Mouse (Mus musculus) adrenal gland, adult 18-20 months (tissue): ENCODE data around the gene Cfl1. TPM values are rescaled to one million over a fixed set of nuclear protein-coding genes. Genes with fewer than 3 reads are reported as not detected.

ENCODE experiments used
- DNase-seq, 2 experiments: peaks; one replicate each; pipeline ENCODE4 v3.0.0; 2021 to 2022; ENCODE audit warnings: low spot score in 2 of 2
- long read RNA-seq, 2 experiments: library from polyadenylated mRNA; stranded (forward); transcript quantifications; one replicate each; pipeline ENCODE4 v2.0.0; 2021
- total RNA-seq, 2 experiments: library from RNA; stranded (reverse); gene quantifications; 1 replicate in 1 of 2; 2 replicates in 1 of 2; pipeline ENCODE4 v1.2.3; 2021

The Cfl1 gene
- total RNA-seq: 100 to 1,000 TPM; 689 to 693 TPM
- long read RNA-seq, experiment 1, transcript Cfl1-202 (4 exons, 2,354 nt): major isoform, 152 of 182 reads
- long read RNA-seq, experiment 1, partial matches to known transcripts: 29 of 182 reads
- long read RNA-seq, experiment 1, other reads (novel, unspliced or antisense): 1 of 182 reads
- long read RNA-seq, experiment 2, transcript Cfl1-202 (4 exons, 2,354 nt): major isoform, 76 of 309 reads
- long read RNA-seq, experiment 2, partial matches to known transcripts: 1 of 309 reads
- long read RNA-seq, experiment 2, other reads (novel, unspliced or antisense): 232 of 309 reads

DNA sequence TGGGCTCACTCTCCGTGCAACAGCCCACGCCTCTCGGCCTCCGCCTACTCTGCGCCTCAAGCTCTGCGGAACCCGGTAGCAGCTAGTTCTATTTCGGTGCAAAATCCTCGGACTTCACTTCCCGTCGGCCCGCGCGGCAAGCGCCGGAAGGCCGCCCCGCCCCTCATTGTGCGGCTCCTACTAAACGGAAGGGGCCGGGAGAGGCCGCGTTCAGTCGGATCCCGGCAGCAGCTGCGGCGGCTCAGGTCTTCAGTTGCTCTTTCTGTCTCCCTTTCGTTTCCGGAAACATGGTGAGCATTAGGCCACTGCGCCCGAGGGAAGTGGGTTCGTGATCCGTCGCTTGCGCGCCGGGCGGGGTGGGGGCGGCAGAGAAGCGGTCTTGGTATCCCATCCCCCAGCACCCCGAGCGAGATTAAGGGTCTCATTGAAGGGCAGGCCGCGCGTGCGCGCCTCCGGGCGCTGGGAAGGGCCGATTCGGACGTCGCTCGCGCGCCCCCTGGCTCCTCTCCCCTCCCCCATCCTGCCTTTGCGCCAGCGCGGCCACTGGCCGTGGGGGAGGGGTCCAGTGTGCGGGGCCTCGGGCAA is at the start of gene Cfl1:
Gene Cfl1 (plus strand): TSS at position 143 of the 585 bp plus-strand sequence.
- peak; percentile 91 for DNase-seq

DNA sequence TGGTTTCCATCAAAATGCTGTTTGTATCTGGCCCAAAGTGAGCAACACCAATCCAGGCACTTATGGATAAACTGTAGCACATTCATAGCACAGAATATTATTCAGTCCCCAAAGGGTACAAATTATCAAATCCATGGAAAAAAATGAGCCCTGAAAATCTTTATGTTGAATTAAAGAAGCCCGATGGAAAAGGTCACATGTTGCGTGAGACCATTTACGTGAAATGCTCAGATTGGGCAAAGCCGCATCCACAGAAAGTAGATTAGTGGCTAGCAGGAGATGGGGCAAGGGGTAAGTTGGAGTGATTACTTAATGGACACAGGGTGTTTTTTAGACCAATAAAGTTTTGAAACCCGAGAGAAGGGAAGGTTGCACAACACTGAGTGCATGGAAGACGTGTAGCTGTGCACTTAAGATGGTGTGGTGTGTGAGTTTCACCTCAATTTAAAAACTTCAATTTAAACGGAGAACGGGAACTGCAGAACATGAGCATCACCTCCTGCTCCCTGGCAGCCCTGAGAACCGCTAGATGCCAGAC is 45.8 kb upstream of the Cfl1 start:
- no peak for DNase-seq

DNA sequence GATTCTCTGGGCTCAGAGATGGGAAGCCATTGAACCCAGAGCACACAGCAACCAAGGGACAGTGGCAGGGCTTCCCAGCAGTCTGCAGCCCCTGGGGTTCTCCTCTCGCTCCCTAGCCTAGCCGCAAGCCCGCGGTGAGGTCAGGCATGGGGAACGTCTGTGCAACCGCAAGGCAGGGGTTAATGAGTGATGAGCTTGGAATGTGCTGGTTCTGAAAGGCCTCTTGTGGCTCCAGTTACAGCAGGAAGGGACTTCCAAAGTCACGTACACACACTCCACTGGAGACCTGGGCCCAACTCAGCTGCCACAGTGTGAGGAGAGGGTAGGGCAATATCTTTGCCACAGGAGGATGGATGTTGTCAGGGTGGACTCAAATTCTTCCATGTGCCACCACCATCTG is 45.3 kb upstream of the Cfl1 start:
- no peak for DNase-seq

DNA sequence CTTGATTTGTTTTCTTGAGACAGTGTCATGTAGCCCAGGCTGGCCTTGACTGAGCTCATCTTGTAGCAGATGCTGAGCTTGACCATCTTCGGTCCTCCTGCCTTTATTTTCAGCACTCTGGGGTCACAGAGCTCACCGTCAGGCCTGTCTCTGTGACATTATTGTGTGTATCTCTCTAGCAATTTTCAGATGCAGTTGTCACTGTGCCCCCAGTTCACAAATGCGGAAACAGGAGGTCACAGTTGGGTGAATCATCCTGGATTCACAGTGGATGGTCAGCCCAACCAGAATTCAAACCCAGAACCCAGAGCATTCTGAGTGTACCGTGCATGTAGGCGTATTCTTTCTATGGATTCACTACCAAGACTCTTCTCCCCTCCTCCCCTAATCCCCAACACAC is 44.5 kb upstream of the Cfl1 start:
- DNase-seq: no peak

DNA sequence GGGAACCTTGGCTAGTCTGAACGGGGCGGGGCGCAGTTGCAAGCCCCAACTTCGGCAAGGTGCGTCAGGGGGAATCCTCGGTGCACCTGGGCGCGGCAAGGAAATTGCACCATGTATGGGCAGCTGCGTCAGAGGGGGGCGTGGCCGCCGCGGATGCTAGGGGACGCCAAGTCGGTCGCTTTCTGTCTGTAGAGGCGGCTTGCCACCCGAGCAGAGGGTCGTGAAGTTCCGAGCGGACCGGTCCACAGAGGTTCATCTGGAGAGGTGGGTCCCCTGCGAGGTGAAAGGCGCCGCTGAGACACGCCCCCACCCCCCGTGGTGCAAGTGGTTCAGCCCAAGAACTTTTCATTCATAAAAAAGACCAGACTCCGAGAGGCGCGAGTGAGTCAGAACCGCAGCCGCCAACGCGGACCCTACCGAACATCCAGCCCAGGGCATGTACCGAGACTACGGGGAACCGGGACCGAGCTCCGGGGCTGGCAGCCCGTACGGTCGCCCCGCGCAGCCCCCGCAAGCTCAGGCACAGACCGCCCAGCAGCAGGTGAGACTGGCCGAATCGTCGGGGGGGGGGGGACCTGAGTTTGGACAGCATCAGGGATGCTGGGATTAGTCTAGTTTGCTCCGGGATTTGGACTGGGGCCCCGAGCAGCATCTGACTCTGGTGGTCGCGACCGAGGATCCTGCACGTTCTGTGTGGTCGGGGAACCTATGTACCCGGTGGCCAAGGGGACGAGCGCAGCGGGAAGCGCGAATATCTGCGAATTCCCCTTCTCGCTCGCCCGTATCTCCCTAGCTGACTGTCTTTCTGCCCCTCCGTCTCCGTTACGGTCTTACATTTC is 42.5 kb upstream of the Cfl1 start, which contains the start of gene Fosl1:
Gene Fosl1 (plus strand): TSS at position 33 of the 839 bp plus-strand sequence.
- DNase-seq: peak; percentile 66 to 78

DNA sequence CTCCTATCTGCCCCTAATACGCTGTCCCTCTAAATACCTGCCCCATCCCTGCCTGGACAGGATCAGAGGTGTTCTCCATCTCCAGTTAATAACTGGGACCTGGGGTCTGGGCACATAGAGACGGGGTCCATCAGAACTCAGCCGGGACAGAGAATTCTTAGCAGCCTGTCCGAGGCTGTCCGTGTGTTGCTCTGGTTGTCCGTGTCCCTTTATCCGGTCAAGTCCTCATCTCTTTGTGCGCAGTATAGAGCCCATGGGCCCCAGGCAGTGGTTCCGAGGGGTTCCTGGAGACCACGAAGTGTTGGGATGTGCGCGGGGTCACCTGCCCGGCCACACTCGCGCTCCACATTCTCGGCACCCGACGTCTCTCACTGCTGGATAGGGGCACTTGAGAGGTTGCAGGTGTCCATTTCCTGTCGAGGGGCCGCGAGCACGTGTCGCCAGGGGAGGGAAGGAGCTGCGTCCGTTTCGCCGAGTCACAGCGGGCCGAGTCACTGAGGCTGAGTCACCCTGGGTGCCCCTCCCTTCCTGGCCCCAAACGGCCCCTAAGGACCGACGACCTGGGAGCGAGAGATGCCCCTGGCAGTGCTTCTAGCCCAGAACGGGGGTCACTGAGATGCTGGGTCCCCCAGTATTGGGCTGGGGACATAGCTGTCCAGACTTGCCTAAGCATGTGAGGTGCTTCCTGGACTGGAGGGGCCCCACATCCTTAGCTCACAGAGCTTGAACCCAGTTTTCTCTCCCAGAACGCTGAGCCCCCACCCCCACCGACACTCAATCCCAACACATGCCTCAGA is 41.7 kb upstream of the Cfl1 start:
- peak; percentile 40 to 49 for DNase-seq

DNA sequence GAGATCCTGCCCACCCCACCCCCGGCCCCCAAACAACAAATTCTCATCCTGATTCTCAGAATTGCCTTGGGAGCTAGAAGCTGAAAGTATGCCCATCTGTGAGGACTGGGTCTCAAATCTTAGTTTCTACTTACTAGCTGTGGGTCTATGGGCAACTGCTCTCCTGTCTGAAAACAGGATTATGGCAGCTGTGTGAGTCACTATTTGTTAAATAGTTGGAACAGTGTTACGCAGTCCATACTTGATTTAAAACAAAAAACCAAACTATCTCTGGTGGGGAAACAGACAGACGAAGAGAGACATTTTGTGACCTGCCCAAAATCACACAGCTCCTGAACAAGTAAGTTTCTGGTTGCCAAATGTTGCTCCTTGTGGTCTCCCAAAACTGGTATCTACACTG is 40.6 kb upstream of the Cfl1 start:
- no peak for DNase-seq

DNA sequence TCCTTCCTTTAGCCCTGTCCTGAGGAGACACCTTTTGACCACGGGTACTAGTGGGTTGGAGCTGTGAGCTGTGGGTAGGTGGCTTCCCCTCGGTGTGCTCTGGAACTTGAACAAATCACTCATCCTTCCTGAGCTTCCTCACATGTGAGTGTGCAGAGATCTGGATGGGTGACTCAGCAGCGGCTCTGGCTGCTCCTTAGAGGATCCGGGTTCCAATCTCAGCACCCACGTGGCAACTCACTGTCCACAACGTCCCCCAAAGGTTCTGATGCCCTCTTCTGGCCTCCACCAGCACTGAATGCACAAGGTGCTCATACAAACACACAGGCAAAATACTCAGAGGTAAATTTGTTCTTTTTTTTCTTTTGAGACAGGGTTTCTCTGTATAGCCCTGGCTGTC is 38.5 kb upstream of the Cfl1 start:
- DNase-seq: no peak

DNA sequence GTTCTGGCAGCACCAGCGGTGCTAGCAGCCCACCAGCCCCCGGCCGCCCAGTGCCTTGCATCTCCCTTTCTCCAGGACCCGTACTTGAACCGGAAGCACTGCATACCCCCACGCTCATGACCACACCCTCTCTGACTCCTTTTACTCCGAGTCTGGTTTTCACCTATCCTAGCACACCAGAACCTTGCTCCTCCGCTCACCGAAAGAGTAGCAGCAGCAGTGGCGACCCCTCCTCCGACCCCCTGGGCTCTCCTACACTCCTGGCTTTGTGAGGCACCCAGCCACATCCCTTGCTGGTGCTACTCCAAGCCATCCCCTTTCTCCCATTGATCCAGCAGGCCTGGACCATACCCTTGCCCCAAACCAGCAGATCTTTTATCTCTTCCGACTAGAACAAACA is 35.2 kb upstream of the Cfl1 start:
- no peak for DNase-seq

DNA sequence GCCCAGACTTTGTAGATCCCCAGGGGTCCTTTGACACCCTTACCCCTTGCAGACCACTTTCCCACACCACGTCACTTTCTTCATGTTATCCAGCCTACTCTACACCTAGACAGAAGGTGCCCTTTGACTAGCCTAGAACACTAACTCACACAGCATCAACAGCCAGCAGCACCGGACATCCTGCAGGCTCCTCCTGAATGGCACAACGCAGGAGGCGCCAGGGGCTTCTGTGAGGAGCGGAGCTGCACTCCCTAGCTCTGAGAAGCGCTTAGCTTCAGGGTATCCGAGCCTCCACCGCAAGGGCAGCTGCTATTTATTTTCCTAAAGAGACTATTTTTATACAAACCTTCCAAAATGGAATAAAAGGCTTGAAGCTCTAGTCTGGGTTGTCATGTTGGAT is 34.7 kb upstream of the Cfl1 start:
- no peak for DNase-seq

DNA sequence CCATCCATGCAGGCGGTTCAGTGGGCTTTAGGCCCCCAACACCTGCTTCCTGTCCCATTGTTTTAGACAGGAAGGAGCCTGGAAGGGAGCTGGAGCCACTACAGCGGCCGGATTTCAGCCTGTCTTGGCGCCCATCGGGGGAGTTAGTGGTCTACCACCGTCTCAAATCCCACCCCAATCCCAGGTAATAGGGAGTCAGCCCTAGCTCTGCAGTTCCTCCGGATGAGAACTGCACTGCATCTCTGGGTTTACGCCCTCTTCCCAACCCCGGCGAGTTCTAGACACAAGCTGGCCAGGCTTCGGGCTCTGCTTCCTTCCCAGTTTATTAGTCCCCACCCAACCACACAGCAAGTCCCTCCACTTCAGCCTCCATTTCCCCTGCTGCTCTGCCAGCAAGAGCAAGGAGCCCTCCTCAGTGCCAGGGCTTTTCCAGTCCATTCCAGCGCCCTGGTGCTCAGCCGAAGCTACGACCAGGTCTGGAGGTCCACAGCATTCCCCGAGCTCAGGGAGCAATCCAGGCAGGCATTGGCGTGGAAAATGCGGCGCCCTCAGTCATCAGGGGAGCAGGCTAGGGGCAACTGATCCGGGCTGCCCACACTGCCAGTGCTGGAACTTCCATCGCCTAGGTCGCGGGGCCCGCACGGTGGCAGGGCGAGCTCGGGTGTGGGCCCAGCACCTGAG is 33.9 kb upstream of the Cfl1 start:
- DNase-seq: no peak

DNA sequence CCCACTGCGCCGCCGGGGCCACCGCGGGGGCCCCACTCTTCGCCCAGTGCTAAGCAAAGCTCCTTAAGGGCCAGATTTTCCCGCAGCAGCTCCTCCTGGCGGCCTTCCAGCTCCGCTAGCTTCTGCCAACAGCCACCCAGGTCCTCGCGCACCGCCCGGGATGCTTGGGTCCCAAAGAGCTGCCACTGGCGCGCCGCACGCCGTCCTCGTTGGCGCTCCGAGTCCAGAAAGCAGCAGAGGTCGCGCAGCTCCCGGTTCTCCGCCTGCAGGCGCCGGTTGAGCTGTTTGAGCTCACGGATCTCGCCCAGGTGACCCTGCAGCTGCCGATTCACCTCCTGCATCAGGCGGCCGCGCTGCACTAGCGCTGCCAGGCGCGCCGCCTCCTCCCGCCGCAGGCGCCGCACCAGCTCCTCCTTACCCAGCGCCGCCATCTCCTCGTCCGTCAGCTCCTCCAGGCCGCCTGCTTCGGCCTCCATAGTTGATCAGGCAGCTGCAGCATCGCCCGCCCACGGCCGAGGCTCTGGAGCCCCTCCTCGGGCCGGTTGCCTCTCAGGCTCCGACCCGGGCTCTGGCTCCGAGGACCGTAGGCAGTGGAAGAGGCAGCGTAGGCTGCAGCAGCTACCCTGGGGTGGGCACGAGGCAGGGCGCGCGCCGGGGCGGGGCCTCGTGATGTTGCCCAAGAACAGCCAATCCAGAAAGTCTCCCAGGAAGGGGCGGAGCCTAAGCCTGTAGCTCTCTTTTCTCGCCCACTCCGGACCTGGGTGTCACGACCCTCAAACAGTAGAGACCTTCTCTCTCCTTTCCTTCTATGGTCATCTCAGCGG is 33.1 kb upstream of the Cfl1 start:
- peak; percentile 93 to 94 for DNase-seq

DNA sequence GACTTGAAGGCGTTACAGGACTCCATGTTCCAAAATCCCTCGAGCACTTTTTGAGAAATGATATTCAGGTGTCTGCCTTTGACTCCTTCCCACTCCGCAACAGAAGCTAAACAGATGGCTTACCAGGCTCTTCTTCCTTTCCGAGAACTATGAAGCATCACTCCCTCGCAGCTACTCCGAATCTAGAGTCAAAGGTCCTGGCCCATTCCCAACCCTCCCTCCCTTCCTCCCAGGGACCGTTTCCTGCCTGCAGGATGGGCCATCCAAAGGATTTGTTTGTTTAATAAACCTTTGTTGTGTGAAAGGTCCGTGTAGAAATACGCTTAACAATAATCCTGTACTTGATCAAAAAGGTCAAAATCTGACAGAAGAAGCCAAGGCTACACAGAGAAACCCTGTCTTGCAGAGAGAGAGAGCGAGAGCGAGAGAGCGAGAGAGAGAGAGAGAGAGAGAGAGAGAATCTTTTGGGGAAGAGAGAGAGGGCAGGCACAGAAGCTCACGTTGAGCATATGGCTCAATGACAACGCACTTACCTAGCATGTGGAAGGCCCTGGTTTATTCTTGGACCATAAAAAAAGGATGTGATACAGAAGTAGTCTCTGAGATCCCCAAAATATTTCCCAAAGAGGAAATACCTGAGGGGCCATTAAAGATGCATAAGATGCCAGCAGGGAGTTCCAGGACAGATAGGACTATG is 32.4 kb upstream of the Cfl1 start, which contains the start of gene Ccdc85b:
Gene Ccdc85b (minus strand): TSS at position 149 of the 697 bp plus-strand sequence.
- no peak for DNase-seq

DNA sequence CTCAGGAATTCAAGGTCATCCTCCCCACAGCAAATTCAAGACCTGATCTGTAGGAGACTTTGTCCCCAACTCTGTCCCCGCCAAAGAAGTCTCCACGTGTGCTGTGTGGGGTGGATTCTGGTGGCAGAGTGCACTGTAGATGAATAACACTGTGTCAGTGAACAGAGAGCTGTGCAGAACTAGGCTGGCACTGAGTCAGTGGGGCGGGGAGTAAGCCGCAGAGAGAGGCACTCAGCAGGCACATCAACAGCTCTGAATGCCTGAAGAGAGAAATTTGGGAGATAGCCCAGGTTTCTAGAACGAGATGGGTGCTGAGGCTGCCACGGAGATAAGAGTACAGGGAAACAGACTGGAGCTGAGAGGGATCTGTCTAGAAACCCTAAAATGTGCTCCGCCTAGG is 31.2 kb upstream of the Cfl1 start:
- DNase-seq: no peak

DNA sequence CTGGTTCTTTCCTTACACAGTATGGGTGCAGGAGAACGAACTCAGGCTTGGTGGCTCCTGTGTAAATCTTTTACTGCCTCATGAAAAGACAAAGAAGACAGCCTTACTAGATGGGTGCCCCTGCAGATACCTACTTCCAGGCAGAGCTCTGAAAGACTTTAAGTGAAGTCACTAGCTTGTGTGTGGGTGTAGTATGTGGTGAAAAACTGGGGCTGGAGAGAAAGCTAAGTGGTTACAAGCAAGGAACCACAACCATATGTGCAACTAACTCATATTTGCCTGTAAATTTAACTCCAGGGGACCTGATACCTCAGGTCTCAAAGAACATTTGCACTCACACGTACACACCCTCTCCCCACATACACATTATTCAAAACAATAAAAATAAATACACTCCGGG is 30.4 kb upstream of the Cfl1 start:
- no peak for DNase-seq

DNA sequence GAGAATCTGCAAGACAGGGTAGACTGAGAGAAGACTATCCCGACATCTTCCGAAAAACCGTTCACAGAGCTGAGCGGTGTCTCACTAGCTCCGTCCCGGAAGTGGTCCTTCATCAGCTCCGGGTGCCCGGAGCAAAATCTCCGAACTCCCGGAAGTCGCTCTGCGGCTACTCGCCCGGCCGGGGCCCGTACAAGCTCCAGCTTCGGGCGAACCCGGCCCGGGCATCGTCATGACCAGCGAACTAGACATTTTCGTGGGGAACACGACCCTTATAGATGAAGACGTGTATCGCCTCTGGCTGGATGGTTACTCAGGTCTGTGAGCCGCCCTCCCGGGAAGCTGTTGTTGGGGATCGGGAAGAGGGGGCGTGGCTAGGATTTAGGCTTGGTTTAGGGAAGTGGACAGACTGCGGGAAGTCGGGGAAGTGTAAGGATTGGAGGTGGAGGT is 29.8 kb upstream of the Cfl1 start, which contains the start of gene Fibp:
Gene Fibp (plus strand): TSS at position 151 of the 447 bp plus-strand sequence.
- DNase-seq: peak; percentile 82 to 84

DNA sequence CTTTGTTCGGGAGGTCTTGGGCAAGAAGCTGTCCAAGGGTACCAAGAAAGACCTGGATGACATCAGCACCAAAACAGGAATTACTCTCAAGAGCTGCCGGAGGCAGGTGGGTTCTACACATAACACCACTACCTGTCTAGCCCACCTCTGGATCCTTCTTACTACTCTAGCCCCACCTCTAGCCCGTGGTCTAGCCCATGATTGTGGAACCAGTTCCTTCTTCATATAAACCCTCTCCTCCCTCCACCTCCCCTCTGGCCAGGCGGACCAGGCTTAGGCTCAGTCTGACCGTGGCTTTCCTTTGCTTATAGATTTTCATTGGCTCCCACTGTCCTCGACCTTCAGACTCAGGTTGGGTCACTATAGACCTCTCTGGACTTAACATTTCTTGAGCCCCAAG is 28.8 kb upstream of the Cfl1 start:
- DNase-seq: no peak

DNA sequence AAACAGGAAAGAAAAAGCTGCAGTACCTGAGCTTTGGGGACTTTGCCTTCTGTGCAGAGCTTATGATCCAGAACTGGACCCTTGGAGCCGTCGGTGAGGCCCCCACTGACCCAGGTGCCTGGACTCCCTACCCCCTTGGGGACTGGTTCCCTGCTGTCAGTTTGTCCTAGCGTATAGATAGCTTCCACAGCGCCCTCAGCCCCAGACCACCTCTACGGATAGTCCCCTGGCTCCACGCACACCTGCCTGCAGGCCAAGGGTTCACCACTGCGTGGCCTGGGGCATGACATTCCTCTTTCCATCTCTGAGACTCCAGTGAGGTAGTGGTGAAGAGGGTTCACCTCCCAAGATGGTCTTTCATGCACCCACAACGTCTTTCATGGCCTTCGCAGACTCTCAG is 27.0 kb upstream of the Cfl1 start:
- no peak for DNase-seq
